Mouse (Mus musculus): ENCODE results near the gene Emc6. TPM values are rescaled to one million over a fixed set of nuclear protein-coding genes. Genes with fewer than 3 reads are reported as not detected.

The Emc6 gene
- polyA plus RNA-seq, 1 experiment from 2014 or later: 95.4 TPM

DNA sequence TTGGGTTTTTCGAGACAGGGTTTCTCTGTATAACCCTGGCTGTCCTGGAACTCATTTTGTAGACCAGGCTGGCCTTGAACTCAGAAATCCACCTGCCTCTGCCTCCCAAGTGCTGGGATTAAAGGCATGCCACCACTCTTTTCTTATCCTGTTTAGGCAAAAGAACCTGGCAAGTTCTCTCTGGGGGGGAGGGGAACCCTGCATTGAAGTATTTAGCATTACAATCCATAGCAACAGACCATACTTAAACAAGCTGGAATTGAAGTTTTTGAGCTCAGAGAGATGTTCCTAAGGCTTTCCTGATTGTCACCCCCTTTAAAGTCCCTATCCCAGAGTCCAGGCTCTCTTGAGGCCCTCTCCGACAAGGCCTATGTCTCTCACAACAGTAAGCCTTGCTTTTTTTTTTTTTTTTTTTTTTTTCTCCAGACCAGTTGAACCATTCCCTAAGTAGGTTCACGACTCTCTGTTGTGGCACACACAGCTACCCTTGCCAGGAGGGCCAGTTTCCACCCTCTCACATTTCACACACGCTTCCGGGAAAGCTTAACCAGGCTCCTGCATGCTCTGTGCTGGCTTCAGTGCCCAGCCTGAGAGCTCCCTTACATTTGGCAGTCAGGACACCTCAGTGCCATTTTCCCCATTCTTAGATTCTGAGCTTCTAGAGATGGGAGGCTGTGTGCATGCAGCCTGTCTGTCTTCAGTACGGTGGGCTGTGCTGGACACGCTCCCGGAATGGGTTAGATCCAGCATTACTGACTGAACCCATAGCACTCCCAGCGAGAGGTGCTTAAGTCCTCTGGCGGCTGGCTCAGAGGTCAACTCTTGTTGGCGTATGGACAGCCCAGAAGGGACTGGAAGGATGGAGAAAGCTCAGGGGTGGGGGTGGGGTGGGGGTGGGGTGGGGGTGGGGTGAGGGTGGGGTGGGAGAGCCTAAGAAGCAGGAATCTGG is 30.5 kb downstream of the Emc6 start:
- Histone ChIP-seq H3K27me3 (no peaks in the 10 kb centered on the region), H3K9ac (no peak overlapping the region), H3K4me3 (no peak overlapping the region), H3K4me2 (no peak overlapping the region), H3K9me3 (no peaks in the 10 kb centered on the region), H3K4me1 (no peaks in the 10 kb centered on the region), H3K36me3 (no peaks in the 10 kb centered on the region), H3K27ac (no peak overlapping the region)
- no peak for ATAC-seq (ENCODE audit: insufficient number of reproducible peaks, low FRiP score, low TSS enrichment, low read depth)
- 54% methylated on average over 11 of the region's 11 CpGs for WGBS

DNA sequence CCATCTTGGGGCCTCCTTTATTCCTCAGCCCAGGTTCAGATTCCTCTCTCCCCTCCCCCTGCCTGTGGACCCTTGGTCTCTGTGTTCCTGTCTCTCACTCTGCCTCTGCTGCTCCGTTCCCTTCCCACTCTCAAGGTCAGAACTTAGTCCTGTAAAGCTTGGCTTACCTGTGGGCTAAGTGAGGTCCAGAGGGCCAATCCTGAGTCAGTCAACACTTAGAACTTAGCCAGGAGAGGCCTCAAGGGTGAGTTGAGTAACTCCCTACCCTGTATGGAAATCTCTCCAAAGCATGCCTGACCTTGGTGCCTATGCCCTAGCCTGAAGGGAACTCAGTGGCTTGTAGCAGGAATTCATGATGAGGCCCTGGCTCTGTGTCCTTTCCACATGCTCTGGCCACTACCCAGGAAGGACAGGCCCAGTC is 32.6 kb downstream of the Emc6 start:
- Histone ChIP-seq H3K36me3 (no peaks in the 10 kb centered on the region), H3K27me3 (no peaks in the 10 kb centered on the region), H3K4me1 (no peaks in the 10 kb centered on the region), H3K27ac (no peak overlapping the region), H3K4me2 (no peak overlapping the region), H3K9me3 (no peaks in the 10 kb centered on the region), H3K9ac (no peak overlapping the region), H3K4me3 (no peak overlapping the region)
- ATAC-seq (ENCODE audit: insufficient number of reproducible peaks, low FRiP score, low TSS enrichment, low read depth): no peak
- WGBS: 54% methylated on average over 1 of the region's 1 CpGs

- Histone ChIP-seq H3K4me3 (peak within 1 kb of the TSS; percentile 66), H3K4me2 (peak within 1 kb of the TSS; percentile 85), H3K9me3 (no peaks in the 10 kb centered on the region), H3K27me3 (no peaks in the 10 kb centered on the region), H3K9ac (peak within 1 kb of the TSS; percentile 65), H3K4me1 (peaks cover 31% of the 10 kb centered on the region), H3K27ac (no peak within 1 kb of the TSS), H3K36me3 (0 out of 2 replicates have a peak, but pooled peaks cover 1% of the 10 kb centered on the region)
- peak; percentile 84 for ATAC-seq (ENCODE audit: insufficient number of reproducible peaks, low FRiP score, low TSS enrichment, low read depth)
- under 1% methylated on average over 84 of the region's 84 CpGs for WGBS
Measured at GRCm38 (mm10) chr11:73137591-73138501, 39.0 kb downstream of the Emc6 start, which contains the start of gene Haspin. TSS of gene Haspin (minus strand) at chr11:73138294.

DNA sequence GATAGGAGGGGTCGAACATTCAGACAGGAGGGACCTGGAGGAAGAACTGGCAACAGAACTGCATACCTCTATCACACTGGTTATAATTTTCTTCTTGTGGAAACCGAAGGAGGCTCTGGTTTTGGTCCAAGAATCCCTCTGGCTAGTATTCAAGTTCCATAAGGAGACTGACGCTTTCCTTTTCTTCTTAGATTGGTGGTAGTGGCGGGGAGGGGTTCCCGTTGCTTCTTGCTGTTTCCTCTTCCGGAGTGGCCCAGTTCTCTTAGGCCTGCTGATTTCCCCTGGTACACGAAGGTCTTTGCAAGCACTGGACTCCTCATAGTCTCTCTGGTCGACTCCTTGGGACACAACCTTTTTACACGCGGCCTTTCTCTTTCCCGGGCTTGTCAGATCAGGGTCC is 39.7 kb downstream of the Emc6 start:
- peak overlapping the region; percentile 65 for H3K9ac ChIP-seq
- H3K9me3 ChIP-seq: no peaks in the 10 kb centered on the region
- WGBS: 27% methylated on average over 11 of the region's 11 CpGs
- no peak for ATAC-seq (ENCODE audit: insufficient number of reproducible peaks, low FRiP score, low TSS enrichment, low read depth)
- H3K4me2 ChIP-seq: peak overlapping the region; percentile 85
- H3K27ac ChIP-seq: no peak overlapping the region
- H3K4me3 ChIP-seq: peak overlapping the region; percentile 66
- H3K4me1 ChIP-seq: peaks cover 31% of the 10 kb centered on the region
- H3K36me3 ChIP-seq: 0 out of 2 replicates have a peak, but pooled peaks cover 5% of the 10 kb centered on the region
- H3K27me3 ChIP-seq: no peaks in the 10 kb centered on the region

DNA sequence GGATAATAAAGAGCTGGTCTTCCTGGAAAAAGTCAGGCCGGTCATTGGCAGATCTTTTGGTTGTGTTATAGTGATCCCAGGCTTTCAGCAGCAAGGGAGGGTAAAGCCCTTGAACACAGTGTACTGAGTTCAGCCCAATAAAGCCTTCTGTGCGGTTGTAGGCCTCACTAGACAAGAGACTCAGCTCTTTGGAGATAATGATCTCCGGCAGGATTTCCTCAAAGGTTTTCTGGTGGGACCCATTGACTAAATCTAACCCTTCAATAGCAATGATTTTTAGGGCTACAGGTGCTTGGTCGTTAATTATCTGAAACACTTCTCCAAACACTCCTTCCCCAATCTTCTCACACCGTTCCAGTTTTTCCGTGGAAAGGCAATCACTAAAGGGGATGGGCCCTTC is 40.2 kb downstream of the Emc6 start:
- Histone ChIP-seq H3K9ac (no peak overlapping the region), H3K4me2 (peak overlapping the region; percentile 85), H3K4me3 (peak overlapping the region; percentile 66), H3K27me3 (no peaks in the 10 kb centered on the region), H3K9me3 (no peaks in the 10 kb centered on the region), H3K27ac (no peak overlapping the region), H3K4me1 (peaks cover 31% of the 10 kb centered on the region), H3K36me3 (0 out of 2 replicates have a peak, but pooled peaks cover 6% of the 10 kb centered on the region)
- 76% methylated on average over 6 of the region's 6 CpGs for whole genome bisulfite sequencing
- no peak for ATAC-seq (ENCODE audit: insufficient number of reproducible peaks, low FRiP score, low TSS enrichment, low read depth)

DNA sequence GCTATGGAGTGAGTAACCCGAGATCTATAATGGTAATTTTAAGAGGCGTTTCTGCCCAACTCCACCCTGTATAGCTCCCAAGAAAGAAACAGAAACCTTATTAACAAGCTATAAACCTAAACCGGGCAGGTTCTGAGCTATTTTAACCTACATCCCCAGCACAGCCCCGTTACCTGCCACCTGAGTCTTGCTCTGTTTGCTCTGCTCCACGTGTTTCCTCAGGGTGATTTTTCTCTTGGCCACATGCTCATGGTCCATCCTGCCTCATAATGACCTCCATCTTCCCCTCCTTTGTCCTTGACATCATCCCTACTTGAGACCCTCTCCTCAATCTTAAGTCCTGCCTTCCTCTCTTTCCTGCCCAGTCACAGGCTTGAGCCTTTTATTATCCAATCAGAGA is 42.6 kb downstream of the Emc6 start:
- 44% methylated on average over 5 of the region's 5 CpGs for WGBS
- Histone ChIP-seq H3K4me3 (no peak overlapping the region), H3K9ac (no peak overlapping the region), H3K36me3 (0 out of 2 replicates have a peak, but pooled peaks cover 13% of the 10 kb centered on the region), H3K4me2 (no peak overlapping the region; the same call in 1 of the 2 replicates), H3K27ac (no peak overlapping the region), H3K9me3 (no peaks in the 10 kb centered on the region), H3K27me3 (no peaks in the 10 kb centered on the region), H3K4me1 (peaks cover 31% of the 10 kb centered on the region)
- ATAC-seq (ENCODE audit: insufficient number of reproducible peaks, low FRiP score, low TSS enrichment, low read depth): no peak

DNA sequence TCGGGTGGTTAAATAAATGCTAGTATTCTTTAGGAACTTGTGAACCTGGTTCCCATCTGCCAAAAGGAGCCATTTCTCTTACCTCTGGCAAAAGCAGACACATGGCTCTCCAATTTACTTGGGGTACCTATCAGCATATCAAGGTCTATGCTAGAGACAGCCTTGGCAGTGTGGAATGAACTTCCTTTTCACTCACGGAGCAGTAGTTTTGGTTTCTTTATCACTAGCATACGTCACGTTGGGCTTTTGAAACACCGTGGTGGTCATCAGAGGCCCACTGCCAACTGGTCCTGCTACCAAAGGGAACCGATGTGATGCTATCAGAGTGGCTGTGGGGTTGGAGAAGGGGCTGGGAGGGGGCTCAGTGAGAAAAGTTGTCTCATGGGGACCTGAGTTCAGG is 43.8 kb downstream of the Emc6 start:
- Histone ChIP-seq H3K9me3 (no peaks in the 10 kb centered on the region), H3K4me1 (peaks cover 31% of the 10 kb centered on the region), H3K9ac (no peak overlapping the region), H3K4me2 (no peak overlapping the region), H3K36me3 (0 out of 2 replicates have a peak, but pooled peaks cover 13% of the 10 kb centered on the region), H3K27me3 (no peaks in the 10 kb centered on the region), H3K4me3 (no peak overlapping the region), H3K27ac (no peak overlapping the region)
- 91% methylated on average over 6 of the region's 6 CpGs for WGBS
- no peak for ATAC-seq (ENCODE audit: insufficient number of reproducible peaks, low FRiP score, low TSS enrichment, low read depth)

- peaks cover 13% of the 10 kb centered on the region for H3K4me1 ChIP-seq
- no peak overlapping the region for H3K27ac ChIP-seq
- H3K4me2 ChIP-seq: no peak overlapping the region
- ATAC-seq (ENCODE audit: insufficient number of reproducible peaks, low FRiP score, low TSS enrichment, low read depth): no peak
- H3K9ac ChIP-seq: no peak overlapping the region
- no peak overlapping the region for H3K4me3 ChIP-seq
- H3K27me3 ChIP-seq: no peaks in the 10 kb centered on the region
- 0 out of 2 replicates have a peak, but pooled peaks cover 13% of the 10 kb centered on the region for H3K36me3 ChIP-seq
- no peaks in the 10 kb centered on the region for H3K9me3 ChIP-seq
- 68% methylated on average over 7 of the region's 7 CpGs for whole genome bisulfite sequencing
Measured at GRCm38 (mm10) chr11:73131020-73131419, 45.8 kb downstream of the Emc6 start.

DNA sequence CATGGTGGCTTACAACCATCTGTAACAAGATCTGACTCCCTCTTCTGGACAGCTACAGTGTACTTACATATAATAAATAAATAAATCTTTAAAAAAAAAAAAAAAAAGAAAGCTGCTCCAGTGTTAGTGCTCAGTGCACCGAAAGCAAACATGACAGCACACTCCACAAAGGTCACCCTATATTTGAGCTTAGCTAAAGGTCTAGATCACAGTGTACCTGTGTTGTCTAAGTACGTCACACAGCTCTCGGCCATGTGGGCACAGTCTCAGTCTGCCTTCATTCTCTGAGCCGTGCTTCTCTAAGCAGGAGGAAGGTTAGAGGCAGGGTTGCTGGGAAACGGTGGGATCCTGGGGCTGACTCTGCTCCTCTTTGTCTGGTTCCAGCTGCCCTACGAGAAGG is 50.3 kb downstream of the Emc6 start:
- 0 out of 2 replicates have a peak, but pooled peaks cover 6% of the 10 kb centered on the region for H3K36me3 ChIP-seq
- H3K9ac ChIP-seq: no peak overlapping the region
- no peak for ATAC-seq (ENCODE audit: insufficient number of reproducible peaks, low FRiP score, low TSS enrichment, low read depth)
- no peaks in the 10 kb centered on the region for H3K9me3 ChIP-seq
- no peaks in the 10 kb centered on the region for H3K27me3 ChIP-seq
- 95% methylated on average over 6 of the region's 6 CpGs for WGBS
- H3K4me2 ChIP-seq: no peak overlapping the region
- H3K4me3 ChIP-seq: no peak overlapping the region
- no peaks in the 10 kb centered on the region for H3K4me1 ChIP-seq
- no peak overlapping the region for H3K27ac ChIP-seq

All from limb, embryonic 15.5 days (tissue).